Mouse (Mus musculus): ENCODE results near the gene Gemin5.

The Gemin5 gene

DNA sequence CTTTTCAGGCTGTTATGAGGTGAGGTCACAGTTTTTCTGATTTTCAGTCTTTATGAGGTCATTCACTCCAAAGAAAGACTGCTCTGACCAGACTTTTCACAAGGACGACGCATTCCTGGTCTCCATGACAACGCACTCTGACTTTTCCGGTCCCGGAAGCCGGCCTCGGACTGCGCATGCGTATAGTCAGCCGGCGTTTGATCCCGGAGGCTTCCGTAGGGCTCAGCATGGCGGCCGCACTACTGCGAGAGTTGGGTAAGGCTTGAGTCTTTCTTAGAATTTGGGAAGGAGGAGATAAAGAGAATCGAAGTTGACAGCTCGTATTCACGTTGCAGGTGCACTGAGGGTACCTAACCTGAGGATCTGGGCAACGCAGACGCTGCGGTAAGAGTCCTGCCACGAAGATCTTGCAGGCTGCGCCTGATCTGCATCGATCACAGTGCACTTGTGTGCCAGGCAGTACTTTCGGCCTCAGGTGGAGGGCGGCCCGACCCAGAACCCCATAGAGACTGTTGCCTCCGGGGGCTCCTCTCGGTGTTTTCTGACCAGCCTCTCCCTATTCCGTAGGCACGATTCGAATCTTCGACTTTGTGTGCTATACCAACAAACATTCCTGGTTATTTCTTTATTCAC is 3.2 kb upstream of the Gemin5 start, which contains the start of gene Mrpl22:
TSS of gene Mrpl22 (plus strand) at position 203 of the 633 bp plus-strand sequence.
- in situ Hi-C loops (cut with MboI) = no loop called here

DNA sequence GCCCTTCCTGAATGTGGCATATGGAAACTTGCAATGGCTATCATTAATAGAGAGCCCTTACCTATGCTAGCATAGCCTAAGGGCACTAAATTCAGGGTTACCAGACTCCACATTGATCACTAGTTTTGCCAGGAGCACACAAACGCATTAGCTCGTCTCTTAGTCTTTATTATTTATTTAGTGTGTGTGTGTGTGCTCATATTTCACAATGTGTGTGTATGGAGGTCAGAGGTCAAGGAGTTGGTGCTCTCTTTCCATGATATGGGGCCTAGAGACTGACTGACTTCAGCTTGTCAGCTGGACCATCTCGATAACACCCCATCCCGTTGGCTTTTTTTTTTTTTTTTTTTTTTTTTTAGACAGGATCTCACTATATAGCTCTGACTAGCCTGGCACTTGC is 1.3 kb upstream of the Gemin5 start:
- in situ Hi-C loops (cut with MboI) = no loop called here

DNA sequence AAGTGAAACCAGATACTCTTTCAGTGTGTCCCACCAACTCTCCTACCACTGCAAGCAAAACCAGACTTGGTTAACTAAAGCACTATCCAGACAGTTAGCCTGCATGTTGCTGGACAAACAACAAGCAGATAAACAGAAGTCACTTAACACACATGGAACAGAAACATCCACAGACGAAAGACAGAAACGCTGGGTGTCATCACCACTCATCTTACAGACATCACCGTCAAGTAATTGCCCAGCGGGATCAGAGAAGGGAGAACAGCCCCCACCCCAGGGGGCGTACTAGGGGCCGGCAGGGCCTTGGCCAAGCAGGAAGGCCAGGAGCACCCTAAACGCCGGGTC is 545 bp downstream of the Gemin5 start:
- in situ Hi-C loops (cut with MboI) = no loop called here

DNA sequence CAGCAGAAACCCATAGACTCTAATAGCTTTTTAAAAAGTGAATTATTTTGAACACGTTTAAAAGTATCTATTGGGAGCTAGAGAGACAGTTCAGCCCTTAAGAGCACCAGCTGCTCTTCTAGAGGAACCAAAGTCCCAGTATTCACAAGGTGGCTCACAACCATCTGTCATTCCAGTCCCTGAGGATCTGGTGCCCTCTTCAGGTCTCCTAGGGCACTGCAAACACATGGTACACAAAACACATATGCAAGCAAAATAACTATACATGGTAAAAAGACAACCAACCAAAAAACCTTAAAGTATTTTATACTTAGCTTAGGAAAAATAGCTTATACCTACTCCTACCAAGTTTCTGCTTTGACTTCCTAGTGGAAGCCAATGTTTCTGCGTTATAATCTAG is 3.3 kb downstream of the Gemin5 start:
- in situ Hi-C loops (cut with MboI) = no loop called here

DNA sequence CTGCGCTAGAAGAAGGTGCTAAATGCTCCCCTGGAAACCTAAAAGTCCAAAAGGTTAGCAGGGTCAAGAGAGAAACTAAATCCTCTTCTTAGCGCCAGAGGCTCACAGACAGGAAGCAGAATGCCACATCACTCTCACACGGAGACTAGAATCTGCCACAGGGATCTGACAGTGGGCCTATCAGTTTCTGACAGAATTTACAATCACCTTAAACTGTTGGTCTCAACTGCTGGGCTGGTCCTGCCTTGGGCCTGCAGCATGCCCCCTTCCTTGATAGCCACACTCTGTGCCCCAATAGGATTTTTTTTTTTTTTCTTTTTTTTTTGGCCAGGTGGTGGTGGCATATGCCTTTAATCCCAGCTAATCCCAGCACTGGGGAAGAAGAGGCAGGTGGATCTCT is 11.5 kb downstream of the Gemin5 start:
- in situ Hi-C loops (cut with MboI) = no loop called here

DNA sequence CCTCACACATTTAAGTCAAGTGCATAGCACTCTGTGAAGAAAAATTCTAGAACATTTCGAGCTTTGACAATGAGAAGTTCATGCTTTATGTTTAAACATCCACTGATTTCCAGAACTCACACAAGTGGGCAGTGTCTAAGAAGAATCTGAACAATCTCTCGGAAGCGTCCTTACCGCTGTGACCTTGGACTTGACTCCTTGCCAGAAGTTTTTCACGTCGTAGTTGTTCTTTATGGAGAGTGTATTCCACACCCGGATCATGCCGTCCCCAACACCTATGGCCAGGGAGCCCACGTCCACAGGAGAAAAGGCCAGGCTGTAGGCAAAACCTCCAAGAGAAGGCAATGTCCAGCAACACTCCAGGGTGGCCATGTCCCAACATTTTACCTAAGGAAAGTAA is 12.9 kb downstream of the Gemin5 start:
- in situ Hi-C loops (cut with MboI) = no loop called here

DNA sequence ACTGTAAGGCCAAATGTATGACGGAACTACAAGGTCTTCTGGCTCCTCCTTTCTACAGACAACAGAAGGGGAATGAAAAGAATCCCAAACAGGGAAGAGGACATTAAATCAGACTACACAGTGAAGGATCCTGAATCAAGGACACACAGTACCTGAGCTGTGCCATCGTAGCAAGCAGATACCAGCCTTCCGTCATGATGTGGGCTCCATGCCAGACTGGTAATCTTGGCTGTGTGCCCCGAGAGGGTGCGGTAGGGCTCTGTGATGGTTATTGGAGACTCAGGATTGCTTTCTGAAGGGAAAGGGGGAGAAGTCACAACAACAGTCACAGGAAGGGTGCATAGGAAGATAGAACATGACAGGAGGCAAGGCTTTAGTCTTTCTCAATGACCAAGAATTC is 22.1 kb downstream of the Gemin5 start:
- in situ Hi-C loops (cut with MboI) = no loop called here

DNA sequence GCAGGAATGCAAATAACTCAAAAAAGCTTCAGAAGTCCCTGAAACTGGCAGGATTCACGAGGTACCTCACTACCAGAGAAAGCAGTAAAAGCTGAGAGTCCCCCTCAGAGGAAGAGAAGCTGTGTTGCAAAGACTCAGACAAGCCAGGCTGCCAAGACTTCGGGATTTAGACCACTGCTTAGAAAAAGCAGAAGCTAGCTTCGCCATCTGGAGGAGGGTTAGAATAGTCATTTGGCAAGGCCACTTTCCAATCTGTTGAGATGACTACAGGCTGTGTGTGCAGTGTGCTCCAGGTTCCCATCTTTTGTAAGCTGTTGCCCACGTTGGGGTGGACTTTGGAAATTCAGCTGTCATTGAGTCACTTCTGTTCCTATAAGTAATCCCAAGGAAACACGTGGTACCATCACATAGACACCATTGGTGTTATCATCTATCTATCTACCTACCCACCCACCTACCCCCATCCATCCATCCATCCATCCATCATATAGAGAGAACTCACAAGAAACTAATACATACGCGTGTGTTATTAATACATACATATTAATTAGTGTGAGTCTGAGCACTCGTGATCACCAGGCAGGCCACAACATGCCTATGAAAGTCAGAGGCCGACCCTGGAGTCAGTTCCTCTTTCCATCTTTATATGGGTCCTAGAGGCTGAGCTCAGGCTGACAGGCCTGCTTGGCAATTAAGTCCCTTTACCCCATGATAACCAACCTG is 24.5 kb downstream of the Gemin5 start:
- in situ Hi-C loops (cut with MboI) = no loop called here

DNA sequence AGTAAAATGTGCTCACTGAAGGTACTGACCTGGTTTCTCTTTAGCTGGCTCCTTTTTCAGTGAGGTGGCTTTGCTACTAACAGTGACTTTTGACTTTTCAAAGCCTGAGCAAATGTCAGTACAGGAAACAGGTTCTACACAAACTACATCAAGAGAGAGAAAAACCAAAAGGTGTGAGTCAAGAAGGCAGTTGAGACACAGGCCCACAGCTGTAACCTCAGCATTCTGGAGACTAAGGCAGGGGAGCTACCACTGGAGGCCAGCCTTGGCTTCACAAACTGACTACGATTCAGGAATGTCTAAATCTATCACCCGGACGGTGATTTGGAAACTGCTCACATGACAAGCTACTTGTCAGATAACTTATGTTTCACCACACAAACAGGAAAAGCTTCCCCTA is 28.9 kb downstream of the Gemin5 start:
- in situ Hi-C loops (cut with MboI) = no loop called here

DNA sequence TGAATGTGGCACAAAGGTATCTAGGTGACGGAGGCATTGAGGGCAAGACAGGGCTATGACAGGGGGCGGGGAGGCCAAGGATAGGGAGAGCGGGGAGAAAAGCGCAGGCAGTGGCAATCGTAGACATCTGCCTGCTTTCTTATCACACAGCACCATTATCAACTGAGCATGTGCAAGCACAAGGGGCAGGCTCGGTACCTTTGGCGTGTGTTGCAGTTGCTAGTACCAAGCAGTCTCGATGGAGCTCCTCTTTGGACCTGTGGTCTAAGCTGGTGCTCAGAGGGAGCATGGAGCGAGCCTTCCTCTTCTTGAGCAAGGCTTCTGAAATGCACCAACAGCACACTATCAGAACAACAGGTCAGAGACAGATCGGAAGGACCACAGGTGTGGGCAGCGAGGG is 29.5 kb downstream of the Gemin5 start:
- in situ Hi-C loops (cut with MboI) = no loop called here

DNA sequence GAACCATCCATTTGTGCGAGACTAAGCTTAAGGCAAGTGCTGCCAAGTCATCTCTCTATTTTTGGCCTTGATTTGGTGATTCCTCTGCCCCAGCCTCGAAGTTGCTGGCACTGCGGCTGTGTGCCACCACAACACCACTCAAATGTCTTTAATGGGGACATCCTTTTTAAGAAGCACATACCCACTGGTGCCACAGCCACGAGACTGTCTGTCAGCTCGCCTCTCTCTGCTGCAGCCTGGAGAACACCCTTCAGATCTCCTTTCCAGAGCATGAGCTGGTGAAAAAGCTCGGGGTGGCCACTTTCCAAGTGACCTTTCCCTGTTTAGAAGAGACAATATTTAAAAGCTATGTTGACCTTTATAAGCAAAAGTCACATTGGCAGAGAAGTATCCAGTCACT is 31.7 kb downstream of the Gemin5 start:
- in situ Hi-C loops (cut with MboI) = no loop called here

DNA sequence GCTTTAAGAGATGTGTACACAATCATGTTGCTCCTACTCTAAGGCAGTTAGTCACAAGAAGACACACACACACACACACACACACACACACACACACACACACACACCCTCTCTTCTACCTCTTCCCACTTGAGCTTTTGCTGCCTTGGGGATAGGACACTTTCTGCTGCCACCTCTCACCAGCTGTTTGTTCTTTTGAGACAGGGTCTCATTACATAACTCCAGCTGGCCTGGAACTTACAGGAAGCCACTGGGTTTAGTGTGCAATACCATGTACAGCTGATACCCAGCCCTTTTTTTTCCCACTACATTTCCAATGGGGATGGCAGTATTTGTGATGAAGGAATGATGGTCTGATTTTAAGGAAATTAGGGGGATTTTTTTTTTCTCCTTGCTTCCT is 33.0 kb downstream of the Gemin5 start:
- in situ Hi-C loops (cut with MboI) = no loop called here

DNA sequence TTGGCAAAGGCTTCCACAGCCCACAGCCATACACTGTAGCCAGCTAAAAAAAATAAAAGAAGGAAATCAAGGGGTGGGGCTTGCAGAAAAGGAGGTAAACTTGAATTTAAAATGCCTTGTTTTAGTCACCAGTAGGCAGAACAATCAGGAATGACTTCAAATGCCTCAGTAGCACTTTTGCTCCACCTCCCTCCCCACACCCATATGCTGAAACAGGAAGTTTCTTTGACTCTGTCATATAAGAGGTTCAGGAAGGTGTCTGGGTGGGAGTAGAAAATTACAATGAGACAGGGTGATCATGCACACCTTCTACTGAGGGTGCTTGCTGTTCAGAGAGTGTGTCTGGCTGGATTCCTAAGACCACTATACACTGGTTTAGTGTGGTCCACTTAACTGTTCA is 33.5 kb downstream of the Gemin5 start:
- in situ Hi-C loops (cut with MboI) = no loop called here

DNA sequence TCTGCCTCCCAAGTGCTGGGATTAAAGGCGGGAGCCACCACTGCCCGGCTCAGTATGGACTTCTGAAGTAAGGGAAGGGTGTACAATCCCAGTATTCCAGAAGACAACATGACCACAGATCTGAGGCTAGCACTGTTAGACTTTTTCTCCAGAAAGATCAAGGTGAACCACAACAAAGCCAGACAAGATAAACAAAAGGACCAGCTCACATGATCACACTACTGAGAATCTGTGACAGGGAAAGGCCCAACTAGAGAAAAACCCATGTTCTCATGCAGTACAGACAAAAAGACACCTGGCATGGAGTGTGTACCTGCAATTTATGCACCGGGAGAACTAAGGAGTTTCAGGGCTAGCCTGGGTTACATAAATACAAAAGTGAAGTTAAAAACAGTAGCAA is 36.3 kb downstream of the Gemin5 start:
- in situ Hi-C loops (cut with MboI) = no loop called here

DNA sequence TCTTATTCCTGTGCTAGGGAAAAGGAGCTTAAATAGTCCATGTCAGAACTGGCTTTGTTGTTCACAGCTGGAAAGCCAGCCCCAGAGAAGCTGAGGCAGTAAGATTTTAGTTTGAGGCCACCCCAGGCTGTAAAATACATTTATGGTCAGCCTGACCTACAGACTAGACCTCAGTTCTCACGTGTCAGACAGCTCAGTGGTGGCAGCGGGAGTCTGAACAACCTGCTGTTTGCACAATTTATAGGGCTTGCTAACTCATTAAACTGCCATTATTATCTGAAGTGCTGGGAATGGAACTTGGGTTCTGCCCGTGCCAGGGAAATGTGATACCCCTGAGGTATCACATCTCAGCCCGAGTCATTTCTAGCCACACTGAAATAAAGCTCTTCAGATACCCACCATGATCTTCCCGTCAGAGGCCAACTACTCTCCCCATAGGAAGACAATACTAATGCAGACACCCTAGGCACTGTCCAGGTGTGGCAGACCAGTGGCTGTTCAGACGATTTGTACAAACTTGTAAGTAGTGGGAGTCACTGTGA is 39.0 kb downstream of the Gemin5 start:
- in situ Hi-C loops (cut with MboI) = no loop called here

DNA sequence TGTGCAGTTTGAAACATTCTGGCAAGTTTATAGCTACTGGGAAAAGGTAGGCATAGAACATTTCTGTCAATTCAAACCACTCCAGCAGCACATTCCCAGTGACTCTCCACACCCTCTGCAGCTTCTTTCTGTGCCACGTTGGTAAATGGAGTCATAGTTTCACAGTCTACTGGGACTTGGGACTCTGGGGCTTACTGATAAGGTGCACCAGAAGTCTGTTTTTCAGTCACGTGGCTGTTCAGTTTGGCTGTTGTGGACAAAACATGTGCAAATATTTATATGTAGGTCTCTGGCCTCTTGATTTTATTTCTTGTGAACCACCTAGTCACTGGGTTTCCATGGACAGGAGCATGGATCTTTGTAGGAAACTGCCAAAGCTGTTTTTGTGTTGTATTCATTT is 40.8 kb downstream of the Gemin5 start:
- in situ Hi-C loops (cut with MboI) = no loop called here

DNA sequence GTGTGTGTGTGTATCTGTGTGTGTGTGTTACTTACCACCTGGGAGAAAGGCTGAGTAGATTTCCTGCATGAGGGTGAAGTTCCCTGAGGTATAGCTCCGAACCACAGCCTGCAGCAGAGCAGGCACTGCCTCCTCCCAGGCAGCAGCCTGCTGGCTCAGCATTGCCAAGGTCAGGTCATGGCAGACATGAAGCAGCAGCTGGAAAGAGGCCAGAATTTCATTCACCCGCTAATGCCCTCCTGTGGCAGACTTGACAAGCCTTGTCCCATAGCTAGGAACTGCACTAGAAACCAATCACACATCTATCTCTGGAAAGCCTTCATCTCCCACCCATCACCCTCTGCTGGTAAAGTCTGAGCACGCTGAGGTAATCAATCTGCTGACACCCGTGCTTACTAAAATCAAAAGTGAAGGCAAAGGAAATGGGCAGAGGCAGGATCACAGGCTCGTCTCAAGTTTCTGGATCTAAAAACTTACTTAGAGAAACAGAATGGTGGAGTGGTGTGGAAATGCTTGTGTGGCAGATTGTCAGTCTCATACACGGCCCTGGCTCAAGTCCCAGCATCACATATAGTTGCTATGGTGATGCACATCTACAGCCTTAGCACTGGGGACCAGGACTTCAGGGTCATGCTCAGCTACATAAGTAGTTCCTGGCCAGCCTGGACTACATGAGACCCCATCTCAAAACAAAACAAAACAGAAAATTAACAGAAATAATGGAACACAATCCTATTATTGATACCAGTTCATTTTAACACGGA is 41.8 kb downstream of the Gemin5 start:
- in situ Hi-C loops (cut with MboI) = no loop called here

DNA sequence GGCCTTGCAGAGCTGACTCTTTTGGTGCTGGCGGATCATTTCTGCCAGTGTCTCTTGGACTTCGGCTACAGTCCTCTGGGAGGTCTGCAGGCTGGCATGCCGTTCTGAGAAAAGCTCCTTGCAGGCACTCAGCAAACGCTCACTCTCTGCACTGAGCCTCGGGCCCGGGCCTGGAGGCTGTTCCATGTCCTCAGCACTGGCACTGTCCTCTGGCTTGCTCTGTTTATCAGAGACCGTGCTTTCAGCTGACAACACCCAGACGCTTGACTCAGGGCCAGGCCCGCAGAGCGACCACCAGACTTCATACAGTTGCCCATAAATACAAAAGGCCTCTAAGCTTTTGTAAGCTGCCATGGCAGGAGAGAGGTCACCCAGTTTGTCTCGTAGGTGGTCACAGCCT is 43.3 kb downstream of the Gemin5 start:
- in situ Hi-C loops (cut with MboI) = no loop called here

DNA sequence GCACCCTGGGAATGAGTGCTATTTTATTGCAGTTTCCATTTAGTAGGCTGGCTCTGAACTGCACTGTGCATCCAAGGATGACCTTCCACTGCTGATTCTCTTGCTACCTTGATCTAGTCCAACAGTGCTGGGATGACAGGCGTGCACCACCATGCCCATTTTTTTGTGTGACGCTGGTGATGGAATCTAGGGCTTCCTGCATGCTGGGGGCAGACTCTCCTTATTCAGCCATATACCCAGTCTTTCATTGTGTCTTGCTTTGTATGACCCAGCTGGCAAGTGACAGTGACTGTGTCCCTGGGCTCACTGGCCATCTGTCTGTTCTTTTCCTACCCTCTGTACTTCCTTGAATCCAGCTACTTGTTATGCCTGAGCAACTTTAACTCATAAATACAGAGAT is 44.6 kb downstream of the Gemin5 start:
- in situ Hi-C loops (cut with MboI) = no loop called here

DNA sequence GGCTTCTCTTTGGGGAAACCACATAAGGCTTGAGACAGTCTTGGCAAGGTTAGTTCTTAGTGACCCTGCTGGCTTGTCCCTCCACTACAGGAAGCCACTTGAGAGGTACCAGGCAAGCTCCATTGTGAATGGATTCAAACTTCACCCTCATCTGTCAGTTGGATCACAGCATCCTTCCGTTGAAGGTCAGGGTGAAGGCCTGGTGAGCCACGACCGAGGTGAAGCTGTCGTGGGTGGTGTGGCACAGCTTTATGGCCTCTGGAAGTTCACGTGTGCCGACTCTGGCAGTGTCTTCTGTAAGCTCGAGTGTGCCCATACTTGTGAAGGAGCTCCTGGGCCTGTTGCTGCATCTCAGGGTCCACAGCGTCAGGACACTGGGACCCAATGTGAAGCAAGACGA is 47.0 kb downstream of the Gemin5 start:
- in situ Hi-C loops (cut with MboI) = no loop called here

DNA sequence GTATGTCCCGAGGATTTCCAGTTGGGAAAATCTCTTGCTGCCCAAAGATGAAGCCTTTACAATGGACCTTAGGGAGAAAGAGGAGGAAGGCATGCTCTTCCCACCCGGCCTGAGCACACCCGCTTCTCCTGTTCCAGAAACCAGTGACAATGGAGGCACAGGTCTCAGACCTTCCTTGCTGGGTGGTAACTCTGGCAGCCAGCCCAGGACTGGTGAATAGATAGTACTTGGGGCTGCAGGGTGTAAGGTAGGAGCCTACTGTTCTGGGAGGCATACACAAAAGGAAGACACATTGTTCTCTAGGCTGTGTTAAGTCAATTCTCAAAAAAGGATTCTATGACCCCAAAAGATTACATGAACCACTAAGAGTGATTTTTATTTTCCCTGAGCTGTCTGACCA is 47.7 kb downstream of the Gemin5 start:
- in situ Hi-C loops (cut with MboI) = no loop called here

DNA sequence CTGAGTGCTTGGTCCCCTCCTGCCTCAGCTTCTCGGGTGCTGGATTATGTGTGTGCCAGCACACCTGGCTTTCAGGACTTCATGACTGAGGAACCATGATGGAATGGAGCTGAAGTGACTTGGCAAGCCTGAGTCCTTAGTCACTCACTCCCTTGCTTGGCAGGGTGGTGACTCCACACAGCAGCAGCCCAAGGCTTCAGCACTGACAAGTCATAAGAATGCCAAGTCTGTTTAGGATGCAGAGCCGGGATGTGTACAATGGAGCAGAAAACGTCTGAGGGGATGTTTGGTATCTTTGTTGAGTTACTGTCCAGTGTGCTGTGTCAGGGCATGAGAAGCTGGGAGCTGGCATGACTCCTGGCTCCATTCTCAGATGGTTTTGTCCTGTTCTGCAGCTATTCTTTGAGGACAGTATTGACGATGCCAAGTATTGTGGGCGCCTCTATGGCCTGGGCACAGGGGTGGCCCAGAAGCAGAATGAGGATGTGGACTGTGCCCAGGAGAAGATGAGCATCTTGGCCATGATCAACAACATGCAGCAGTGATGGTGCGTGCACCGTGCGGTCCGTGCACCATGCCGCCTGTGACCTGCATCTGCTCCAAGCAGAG is 51.2 kb downstream of the Gemin5 start:
- in situ Hi-C loops (cut with MboI) = no loop called here

DNA sequence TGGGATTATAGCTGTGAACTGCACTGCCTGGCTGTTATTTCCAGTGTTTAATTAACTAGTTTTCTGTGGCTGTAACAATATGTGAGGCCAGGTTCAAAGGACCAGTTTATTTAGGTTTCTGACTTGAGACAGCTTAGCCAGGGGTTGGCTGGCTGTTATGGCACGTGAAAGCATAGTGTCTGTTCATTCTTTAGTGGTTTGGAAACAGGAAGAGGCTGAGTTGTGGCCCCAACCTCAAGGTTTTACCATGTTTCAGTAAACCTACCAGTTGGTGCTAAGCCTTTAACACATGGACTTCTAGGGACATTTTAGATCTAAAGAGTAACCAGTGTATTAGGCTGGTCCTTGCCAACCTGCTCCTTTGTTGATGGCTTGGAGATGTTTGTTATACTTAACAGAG is 51.8 kb downstream of the Gemin5 start:
- in situ Hi-C loops (cut with MboI) = no loop called here
